Mouse (Mus musculus): ENCODE results near the gene Olfr2.
A peak's percentile ranks its signal among the peaks of the same experiment; 100 is the strongest.
"Not testable (repeated sequence)": the region's sequence is repeated elsewhere in the genome, so short reads cannot be mapped to it uniquely, and the experiment has no call there.

The Olfr2 gene

GRCm38 (mm10) chr7:107005972-107006371, at the start of gene Olfr2:
TSS of gene Olfr2 (minus strand) at chr7:107006072.
- no peak for DNase-seq (ENCODE audit: low read depth, low spot score)

GRCm38 (mm10) chr7:107047578-107047977, 41.7 kb upstream of the Olfr2 start:
- no peak for DNase-seq (ENCODE audit: low read depth, low spot score)

- DNase-seq (ENCODE audit: low read depth, low spot score): peak; percentile 16
Measured at GRCm38 (mm10) chr7:107045833-107046232, 40.0 kb upstream of the Olfr2 start.

- DNase-seq (ENCODE audit: low read depth, low spot score): no peak
Measured at GRCm38 (mm10) chr7:107044407-107044806, 38.5 kb upstream of the Olfr2 start.

GRCm38 (mm10) chr7:107043136-107043535, 37.3 kb upstream of the Olfr2 start:
- DNase-seq (ENCODE audit: low read depth, low spot score): no peak

GRCm38 (mm10) chr7:107039934-107040563, 34.2 kb upstream of the Olfr2 start:
- DNase-seq (ENCODE audit: low read depth, low spot score): no peak

GRCm38 (mm10) chr7:107030874-107031273, 25.0 kb upstream of the Olfr2 start, which contains the start of gene Olfr713:
TSS of gene Olfr713 (plus strand) at chr7:107031174.
- no peak for DNase-seq (ENCODE audit: low read depth, low spot score)

GRCm38 (mm10) chr7:107004169-107004568, 1.7 kb downstream of the Olfr2 start:
- DNase-seq (ENCODE audit: low read depth, low spot score): no peak

GRCm38 (mm10) chr7:107000798-107001197, 5.1 kb downstream of the Olfr2 start:
- no peak for DNase-seq (ENCODE audit: low read depth, low spot score)

GRCm38 (mm10) chr7:106985236-106985635, 20.6 kb downstream of the Olfr2 start:
- DNase-seq (ENCODE audit: low read depth, low spot score): no peak

GRCm38 (mm10) chr7:106975353-106975752, 30.5 kb downstream of the Olfr2 start, which contains the start of gene Olfr711:
TSS of gene Olfr711 (minus strand) at chr7:106975453.
- DNase-seq (ENCODE audit: low read depth, low spot score): no peak

- not testable (repeated sequence) for DNase-seq (ENCODE audit: low read depth, low spot score)
Measured at GRCm38 (mm10) chr7:106967503-106967902, 38.4 kb downstream of the Olfr2 start.

GRCm38 (mm10) chr7:106963837-106964236, 42.0 kb downstream of the Olfr2 start, which contains the start of gene Olfr6:
TSS of gene Olfr6 (minus strand) at chr7:106963937.
- DNase-seq (ENCODE audit: low read depth, low spot score): no peak

GRCm38 (mm10) chr7:106948212-106948611, 57.7 kb downstream of the Olfr2 start, which contains the start of gene Olfr710:
TSS of gene Olfr710 (minus strand) at chr7:106948312.
- DNase-seq (ENCODE audit: low read depth, low spot score): no peak

Data from retina, postnatal 7 days (tissue).